Mouse (Mus musculus) thymus, postnatal 10 days (tissue): ENCODE measurements around the gene Il12a.
"Not testable (repeated sequence)": the region's sequence is repeated elsewhere in the genome, so short reads cannot be mapped to it uniquely, and the experiment has no call there.

Source experiments
- DNase-seq, 2 experiments: peaks; one replicate each; pipeline ENCODE4 v3.0.0; 2021; ENCODE audit warnings: low spot score in 2 of 2

The Il12a gene

GRCm38 (mm10) chr3:68741955-68742354, 51.5 kb downstream of the Il12a start:
- no peak for DNase-seq

- DNase-seq = no peak
Measured at GRCm38 (mm10) chr3:68742718-68743471, 52.5 kb downstream of the Il12a start.

DNA sequence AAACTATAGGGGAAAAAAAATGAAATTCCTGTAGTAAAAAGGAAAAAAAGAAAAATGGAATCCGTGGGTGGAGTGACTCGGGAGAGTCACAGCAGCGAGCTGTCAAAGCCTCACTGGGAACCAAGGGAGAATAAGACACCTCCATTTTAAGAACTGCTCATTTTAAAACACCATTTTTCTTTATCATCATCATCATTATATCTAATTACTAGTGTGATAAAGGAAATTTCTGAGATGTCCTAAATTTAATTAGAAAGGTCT, 53.0 kb downstream of the Il12a start:
- DNase-seq = no peak

DNA sequence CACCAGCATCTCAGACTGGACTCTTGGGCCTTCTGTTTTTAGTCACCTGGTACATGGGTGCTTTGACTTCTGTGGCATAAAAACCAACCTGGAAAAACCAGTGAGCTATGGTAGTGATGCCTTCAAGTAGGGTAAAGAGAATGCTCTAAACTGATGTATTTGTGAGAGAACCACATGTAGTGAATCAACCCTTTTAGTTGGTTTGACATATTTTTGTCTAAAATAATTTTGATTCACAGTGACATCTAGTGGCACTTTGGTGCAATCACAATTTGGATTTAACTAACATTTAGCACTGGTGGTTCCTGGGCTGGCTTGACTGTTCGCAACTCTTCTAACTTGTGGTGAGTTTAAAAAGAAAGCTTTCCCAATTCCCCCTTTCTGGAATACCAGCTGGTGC, 53.7 kb downstream of the Il12a start:
- DNase-seq = no peak

GRCm38 (mm10) chr3:68745033-68745432, 54.6 kb downstream of the Il12a start:
- DNase-seq = no peak

- DNase-seq = not testable (repeated sequence)
Measured at GRCm38 (mm10) chr3:68746282-68746681, 55.8 kb downstream of the Il12a start.
